Mouse (Mus musculus) MEL (cell line): Measurements from ENCODE around the gene Kirrel3.

ENCODE experiments used
- CHD1 ChIP-seq: IDR thresholded peaks from 2 replicates; pipeline ENCODE4 v1.6.1; 2012; ENCODE audit warnings: low read depth, mild to moderate bottlenecking, inconsistent platforms, low read length, improper control_type of control experiment
- CTCF ChIP-seq, 3 experiments: IDR thresholded peaks in 2 of 3; conservative IDR thresholded peaks in 1 of 3; 2 replicates each; pipeline ENCODE4 v1.5.1; 2011 to 2012; ENCODE audit warnings: low read length in 3 of 3, low read depth in 2 of 3, mild to moderate bottlenecking in 2 of 3, improper control_type of control experiment in 1 of 3, inconsistent platforms in 1 of 3, mixed read lengths in 1 of 3, moderate library complexity in 1 of 3; ENCODE audit not compliant: control insufficient read depth in 1 of 3, insufficient read depth in 1 of 3, poor library complexity in 1 of 3, severe bottlenecking in 1 of 3
- GATA1 ChIP-seq: IDR thresholded peaks from 2 replicates; pipeline ENCODE4 v1.6.1; 2011; ENCODE audit warnings: low read depth, low read length, improper control_type of control experiment
- MEF2A ChIP-seq: IDR thresholded peaks from 2 replicates; pipeline ENCODE4 v1.6.1; 2014; ENCODE audit warnings: low read depth, mild to moderate bottlenecking, inconsistent platforms, low read length, improper control_type of control experiment; ENCODE audit not compliant: poor library complexity, insufficient replicate concordance, severe bottlenecking; ENCODE audit errors: extremely low read depth
- POLR2A ChIP-seq, 2 experiments: IDR thresholded peaks; 2 replicates each; pipeline ENCODE4 v1.6.1; 2011 to 2012; ENCODE audit warnings: low read length in 2 of 2, mild to moderate bottlenecking in 2 of 2, control low read depth in 1 of 2, improper control_type of control experiment in 1 of 2, low read depth in 1 of 2, moderate library complexity in 1 of 2; ENCODE audit not compliant: control insufficient read depth in 1 of 2, insufficient read depth in 1 of 2, poor library complexity in 1 of 2
- RAD21 ChIP-seq: IDR thresholded peaks from 2 replicates; pipeline ENCODE4 v1.6.1; 2011; ENCODE audit warnings: mild to moderate bottlenecking, low read depth, low read length, improper control_type of control experiment

GRCm38 (mm10) chr9:35035074-35035473 lies 549.4 kb downstream of the Kirrel3 start:
- TF ChIP-seq RAD21 = no peak
- no peak for TF ChIP-seq CTCF (IDR thresholded peaks at IDR 0.05 in 2 of 3, conservative IDR thresholded peaks at IDR 0.05 in 1 of 3; ENCODE audit: control insufficient read depth in 1 of 3, insufficient read depth in 1 of 3, low read depth in 2 of 3, low read length in 3 of 3, poor library complexity in 1 of 3, severe bottlenecking in 1 of 3)
- no peak for TF ChIP-seq POLR2A (IDR thresholded peaks at IDR 0.05; ENCODE audit: control insufficient read depth in 1 of 2, insufficient read depth in 1 of 2, low read depth in 1 of 2, low read length in 2 of 2, poor library complexity in 1 of 2)
- TF ChIP-seq MEF2A = no peak
- TF ChIP-seq CHD1 = no peak
- TF ChIP-seq GATA1 = no peak
